Mouse (Mus musculus) midbrain, postnatal 0 days (tissue): ENCODE measurements at regions not wholly inside any gene's neighbourhood (a gene's known extent, or its start where the extent isn't known, plus 50 kb on each side); places are given as distances from the start of the nearest gene placed in this dataset.
A peak's percentile ranks its signal among the peaks of the same experiment; 100 is the strongest.

Experiments
- ATAC-seq: fragments of 200-750 bp; cut with Nextera tagmentation; 2 replicates; pipeline ENCODE4 v1.8.0; 2017; ENCODE audit warnings: moderate number of reproducible peaks, mild to moderate bottlenecking, moderate TSS enrichment, moderate library complexity; ENCODE audit not compliant: low FRiP score
- DNase-seq: peaks from one replicate; pipeline ENCODE4 v3.0.0-alpha.2; 2015; ENCODE audit warnings: low spot score
- H3K27ac ChIP-seq: fragments of 300-500 bp; sonication (generic); 2 replicates; pipeline ENCODE4 v1.5.1; 2014; ENCODE audit warnings: low read depth, mild to moderate bottlenecking, low read length, mixed read lengths
- H3K27me3 ChIP-seq: fragments of 300-500 bp; sonication (generic); 2 replicates; pipeline ENCODE4 v1.6.1; 2014; ENCODE audit warnings: low read length, control low read depth, mixed read lengths; ENCODE audit not compliant: insufficient read depth
- H3K36me3 ChIP-seq: fragments of 300-500 bp; sonication (generic); 2 replicates; pipeline ENCODE4 v1.6.1; 2014; ENCODE audit warnings: low read length, control low read depth, mixed read lengths; ENCODE audit not compliant: insufficient read depth
- H3K4me1 ChIP-seq: fragments of 300-500 bp; sonication (generic); 2 replicates; pipeline ENCODE4 v1.6.1; 2014; ENCODE audit warnings: mild to moderate bottlenecking, control low read depth, antibody characterized with exemption, low read length, mixed read lengths; ENCODE audit not compliant: insufficient read depth
- H3K4me2 ChIP-seq: fragments of 300-500 bp; sonication (generic); 2 replicates; pipeline ENCODE4 v1.6.1; 2014; ENCODE audit warnings: low read depth, mild to moderate bottlenecking, low read length, mixed read lengths; ENCODE audit not compliant: poor library complexity, severe bottlenecking
- H3K4me3 ChIP-seq: fragments of 300-500 bp; sonication (generic); 2 replicates; pipeline ENCODE4 v1.5.1; 2014; ENCODE audit warnings: low read depth, mild to moderate bottlenecking, low read length, moderate library complexity
- H3K9ac ChIP-seq: fragments of 300-500 bp; sonication (generic); replicated peaks from 2 replicates; pipeline ENCODE4 v1.6.1; 2014; ENCODE audit warnings: mild to moderate bottlenecking, low read length, moderate library complexity, mixed read lengths; ENCODE audit not compliant: poor library complexity, severe bottlenecking
- H3K9me3 ChIP-seq: fragments of 300-500 bp; sonication (generic); 2 replicates; pipeline ENCODE4 v1.6.1; 2016; ENCODE audit warnings: low read length, control low read depth
- CTCF ChIP-seq: IDR thresholded peaks from 2 replicates; pipeline ENCODE4 v1.5.1; 2016; ENCODE audit warnings: antibody characterized with exemption, mild to moderate bottlenecking
- WGBS: fragments of 180-500 bp; shearing (Covaris S2); extraction: QIAGEN DNeasy Blood & Tissue Kit; methylation state at CpG from one replicate; pipeline ENCODE4 v1.1.7; 2014; 5-methylcytosine and 5-hydroxymethylcytosine counted together

GRCm38 (mm10) chr4:33687434-33687833 lies 237.0 kb upstream of the Cnr1 start:
- H3K4me1 ChIP-seq: peaks cover 3% of the 10 kb centered on the region; the same call in 1 of the 2 replicates
- WGBS: 38% methylated on average over 7 of the region's 7 CpGs
- H3K9ac ChIP-seq: no peak overlapping the region
- ATAC-seq (no peak), DNase-seq (no peak)
- TF ChIP-seq CTCF: no peak
- no peaks in the 10 kb centered on the region for H3K9me3 ChIP-seq
- H3K36me3 ChIP-seq: no peaks in the 10 kb centered on the region
- no peaks in the 10 kb centered on the region for H3K27me3 ChIP-seq
- no peak overlapping the region for H3K27ac ChIP-seq
- H3K4me2 ChIP-seq: no peak overlapping the region
- no peak overlapping the region for H3K4me3 ChIP-seq

DNA sequence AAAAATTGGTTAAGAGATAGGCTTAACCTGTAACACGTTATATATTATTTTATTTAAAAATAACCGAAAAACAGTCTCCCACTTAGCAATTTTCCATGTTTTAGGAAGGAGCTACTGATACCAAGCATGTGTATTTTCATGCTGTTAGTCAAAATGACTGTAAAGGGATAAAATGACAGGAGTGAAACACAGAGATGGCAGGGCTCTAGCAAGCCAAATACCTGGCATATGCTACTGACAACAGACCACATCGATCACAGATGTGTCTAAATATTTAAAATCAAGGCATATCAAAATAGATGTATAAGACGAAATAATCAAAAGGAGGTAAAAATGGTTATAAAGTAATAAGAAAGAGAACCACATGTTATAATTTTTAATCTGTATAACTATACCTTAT lies 231.0 kb upstream of the Cnr1 start:
- DNase-seq: no peak
- TF ChIP-seq CTCF: no peak
- no peak overlapping the region for H3K4me3 ChIP-seq
- H3K4me1 ChIP-seq: no peaks in the 10 kb centered on the region
- H3K9me3 ChIP-seq: no peaks in the 10 kb centered on the region
- no peaks in the 10 kb centered on the region for H3K27me3 ChIP-seq
- no peak overlapping the region for H3K9ac ChIP-seq
- no peak overlapping the region for H3K4me2 ChIP-seq
- H3K27ac ChIP-seq: no peak overlapping the region
- WGBS: 89% methylated on average over 4 of the region's 4 CpGs
- ATAC-seq: no peak
- no peaks in the 10 kb centered on the region for H3K36me3 ChIP-seq

DNA sequence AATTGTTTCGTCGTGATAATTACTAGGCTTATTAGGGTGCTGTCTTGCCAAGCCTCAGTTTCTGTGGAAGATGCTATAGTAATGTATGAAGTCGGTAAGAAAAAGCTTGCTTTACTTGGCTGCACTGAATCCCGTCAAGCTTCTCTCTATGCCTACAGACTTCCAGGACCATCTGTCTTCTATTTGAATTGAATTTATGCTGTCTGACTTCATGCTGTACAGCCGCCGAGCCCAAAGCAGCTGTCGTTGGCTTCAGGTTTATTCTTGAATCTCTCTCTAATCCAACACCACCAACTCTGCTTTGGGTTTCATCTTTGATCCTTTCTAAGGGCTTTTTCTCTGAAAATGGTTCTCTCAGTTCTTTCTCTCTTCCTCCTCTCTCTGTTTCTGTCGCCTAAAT lies 227.4 kb upstream of the Cnr1 start:
- ATAC-seq (no peak), DNase-seq (peak; percentile 55)
- Histone ChIP-seq H3K27ac (no peak overlapping the region), H3K4me3 (no peak overlapping the region), H3K4me2 (no peak overlapping the region), H3K36me3 (no peaks in the 10 kb centered on the region), H3K9ac (no peak overlapping the region), H3K27me3 (no peaks in the 10 kb centered on the region), H3K4me1 (no peaks in the 10 kb centered on the region), H3K9me3 (no peaks in the 10 kb centered on the region)
- 73% methylated on average over 8 of the region's 8 CpGs for WGBS
- no peak for TF ChIP-seq CTCF

GRCm38 (mm10) chr4:33702028-33702666 lies 222.2 kb upstream of the Cnr1 start:
- Histone ChIP-seq H3K4me3 (no peak overlapping the region), H3K27ac (no peak overlapping the region), H3K4me2 (no peak overlapping the region), H3K27me3 (no peaks in the 10 kb centered on the region), H3K36me3 (no peaks in the 10 kb centered on the region), H3K9me3 (0 out of 2 replicates have a peak, but pooled peaks cover 2% of the 10 kb centered on the region), H3K4me1 (no peaks in the 10 kb centered on the region), H3K9ac (no peak overlapping the region)
- DNase-seq: peak; percentile 61
- WGBS: 79% methylated on average over 7 of the region's 7 CpGs
- no peak for ATAC-seq
- TF ChIP-seq CTCF: no peak

- no peaks in the 10 kb centered on the region for H3K36me3 ChIP-seq
- DNase-seq: no peak
- WGBS: 96% methylated on average over 6 of the region's 6 CpGs
- 0 out of 2 replicates have a peak, but pooled peaks cover 2% of the 10 kb centered on the region for H3K9me3 ChIP-seq
- H3K4me3 ChIP-seq: no peak overlapping the region
- no peak overlapping the region for H3K9ac ChIP-seq
- no peak for ATAC-seq
- H3K27ac ChIP-seq: no peak overlapping the region
- TF ChIP-seq CTCF: no peak
- H3K27me3 ChIP-seq: no peaks in the 10 kb centered on the region
- no peaks in the 10 kb centered on the region for H3K4me1 ChIP-seq
- H3K4me2 ChIP-seq: no peak overlapping the region
These were observed 218.7 kb upstream of the Cnr1 start for GRCm38 (mm10) chr4:33705722-33706121.

DNA sequence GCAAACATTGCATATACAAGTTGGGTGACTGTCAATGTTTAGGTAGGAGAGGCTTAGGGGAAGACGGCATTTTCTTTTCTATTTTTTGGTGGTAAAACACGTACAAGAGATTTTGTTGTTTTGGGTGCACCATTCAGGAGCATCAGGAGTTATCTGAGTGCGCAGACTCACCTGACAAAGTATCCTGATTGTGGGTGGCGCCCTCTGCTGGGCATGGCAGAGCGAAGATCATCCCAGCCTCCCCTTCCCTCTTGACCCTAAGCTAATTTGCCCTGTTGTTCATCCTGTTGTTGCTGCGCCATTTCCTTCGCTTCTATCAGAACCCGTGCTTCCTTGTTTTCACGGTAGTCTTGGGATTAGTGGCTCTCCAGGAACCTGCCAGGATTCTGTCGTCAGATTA lies 217.6 kb upstream of the Cnr1 start:
- Histone ChIP-seq H3K9me3 (0 out of 2 replicates have a peak, but pooled peaks cover 2% of the 10 kb centered on the region), H3K27me3 (no peaks in the 10 kb centered on the region), H3K9ac (no peak overlapping the region), H3K36me3 (no peaks in the 10 kb centered on the region), H3K4me3 (no peak overlapping the region), H3K27ac (no peak overlapping the region), H3K4me1 (no peaks in the 10 kb centered on the region), H3K4me2 (no peak overlapping the region)
- peak; percentile 39 for TF ChIP-seq CTCF
- DNase-seq (no peak), ATAC-seq (no peak)
- WGBS: 52% methylated on average over 10 of the region's 10 CpGs
